Mouse (Mus musculus): ENCODE measurements at regions not wholly inside any gene's neighbourhood (a gene's known extent, or its start where the extent isn't known, plus 50 kb on each side); places are given as distances from the start of the nearest gene placed in this dataset.

GRCm38 (mm10) chr15:25137091-25137490 is 276.5 kb downstream of the Basp1 start:
- H3K9ac ChIP-seq (ENCODE audit: insufficient read depth, low read depth, low read length, poor library complexity, severe bottlenecking) = no peak overlapping the region
- no peaks in the 10 kb centered on the region for H3K36me3 ChIP-seq (ENCODE audit: control insufficient read depth, insufficient read depth, low read length, poor library complexity, severe bottlenecking)
- DNase-seq (ENCODE audit: low read depth, low spot score) = no peak
- in situ Hi-C loops (cut with MboI; ENCODE audit: low sequenced_read_pairs in 2 of 2, unreplicated experiment in 2 of 2) = loop anchor here in 1 of 2 experiments (25.0 kb wide), 1 partner anchor 275 kb away; the partner anchor contains the start of gene Basp1
- TF ChIP-seq ZNF384 (IDR thresholded peaks at IDR 0.05; ENCODE audit: low read depth, low read length) (no peak), CHD2 (IDR thresholded peaks at IDR 0.05; ENCODE audit: low read depth, low read length) (no peak), HCFC1 (IDR thresholded peaks at IDR 0.05; ENCODE audit: borderline replicate concordance, insufficient read depth, low read length) (no peak), MAFK (IDR thresholded peaks at IDR 0.05; ENCODE audit: insufficient read depth, low read depth, low read length) (no peak), ZC3H11A (IDR thresholded peaks at IDR 0.05; ENCODE audit: borderline replicate concordance, low read depth, low read length) (no peak)
- H3K4me3 ChIP-seq (ENCODE audit: insufficient read depth in 1 of 2, low read depth in 1 of 2, low read length in 2 of 2, poor library complexity in 1 of 2, severe bottlenecking in 1 of 2) = no peak overlapping the region
- H3K4me1 ChIP-seq (ENCODE audit: control insufficient read depth in 2 of 2, insufficient read depth in 2 of 2, low read length in 2 of 2, poor library complexity in 1 of 2) = no peaks in the 10 kb centered on the region
- H3K9me3 ChIP-seq (ENCODE audit: control insufficient read depth, insufficient read depth, low read depth, low read length) = no peaks in the 10 kb centered on the region
- no peak overlapping the region for H3K27ac ChIP-seq (ENCODE audit: insufficient read depth, low read depth, low read length, poor library complexity, severe bottlenecking)

GRCm38 (mm10) chr15:25135471-25136262 is 277.9 kb downstream of the Basp1 start:
- TF ChIP-seq CHD2 (IDR thresholded peaks at IDR 0.05; ENCODE audit: low read depth, low read length) = no peak
- no peak for TF ChIP-seq MAFK (IDR thresholded peaks at IDR 0.05; ENCODE audit: insufficient read depth, low read depth, low read length)
- TF ChIP-seq HCFC1 (IDR thresholded peaks at IDR 0.05; ENCODE audit: borderline replicate concordance, insufficient read depth, low read length) = no peak
- TF ChIP-seq ZC3H11A (IDR thresholded peaks at IDR 0.05; ENCODE audit: borderline replicate concordance, low read depth, low read length) = no peak
- no peak for TF ChIP-seq ZNF384 (IDR thresholded peaks at IDR 0.05; ENCODE audit: low read depth, low read length)
- Histone ChIP-seq H3K36me3 (ENCODE audit: control insufficient read depth, insufficient read depth, low read length, poor library complexity, severe bottlenecking) (no peaks in the 10 kb centered on the region), H3K9me3 (ENCODE audit: control insufficient read depth, insufficient read depth, low read depth, low read length) (no peaks in the 10 kb centered on the region), H3K9ac (ENCODE audit: insufficient read depth, low read depth, low read length, poor library complexity, severe bottlenecking) (no peak overlapping the region), H3K4me1 (ENCODE audit: control insufficient read depth in 2 of 2, insufficient read depth in 2 of 2, low read length in 2 of 2, poor library complexity in 1 of 2) (no peaks in the 10 kb centered on the region), H3K4me3 (ENCODE audit: insufficient read depth in 1 of 2, low read depth in 1 of 2, low read length in 2 of 2, poor library complexity in 1 of 2, severe bottlenecking in 1 of 2) (no peak overlapping the region), H3K27ac (ENCODE audit: insufficient read depth, low read depth, low read length, poor library complexity, severe bottlenecking) (no peak overlapping the region)
- in situ Hi-C loops (cut with MboI; ENCODE audit: low sequenced_read_pairs in 2 of 2, unreplicated experiment in 2 of 2) = loop anchor here in 1 of 2 experiments (25.0 kb wide), 1 partner anchor 277 kb away; the partner anchor contains the start of gene Basp1
- no peak for DNase-seq (ENCODE audit: low read depth, low spot score)

GRCm38 (mm10) chr15:25130096-25130495 is 283.5 kb downstream of the Basp1 start:
- no peak overlapping the region for H3K4me3 ChIP-seq (ENCODE audit: insufficient read depth in 1 of 2, low read depth in 1 of 2, low read length in 2 of 2, poor library complexity in 1 of 2, severe bottlenecking in 1 of 2)
- no peak for DNase-seq (ENCODE audit: low read depth, low spot score)
- H3K9ac ChIP-seq (ENCODE audit: insufficient read depth, low read depth, low read length, poor library complexity, severe bottlenecking) = no peak overlapping the region
- in situ Hi-C loops (cut with MboI; ENCODE audit: low sequenced_read_pairs in 2 of 2, unreplicated experiment in 2 of 2) = loop anchor here in 1 of 2 experiments (25.0 kb wide), 1 partner anchor 282 kb away; the partner anchor contains the start of gene Basp1
- no peaks in the 10 kb centered on the region for H3K36me3 ChIP-seq (ENCODE audit: control insufficient read depth, insufficient read depth, low read length, poor library complexity, severe bottlenecking)
- H3K9me3 ChIP-seq (ENCODE audit: control insufficient read depth, insufficient read depth, low read depth, low read length) = no peaks in the 10 kb centered on the region
- no peak for TF ChIP-seq HCFC1 (IDR thresholded peaks at IDR 0.05; ENCODE audit: borderline replicate concordance, insufficient read depth, low read length)
- no peak for TF ChIP-seq CHD2 (IDR thresholded peaks at IDR 0.05; ENCODE audit: low read depth, low read length)
- H3K4me1 ChIP-seq (ENCODE audit: control insufficient read depth in 2 of 2, insufficient read depth in 2 of 2, low read length in 2 of 2, poor library complexity in 1 of 2) = no peaks in the 10 kb centered on the region
- no peak overlapping the region for H3K27ac ChIP-seq (ENCODE audit: insufficient read depth, low read depth, low read length, poor library complexity, severe bottlenecking)

- in situ Hi-C loops (cut with MboI; ENCODE audit: low sequenced_read_pairs in 2 of 2, unreplicated experiment in 2 of 2) = loop anchor here in 1 of 2 experiments (25.0 kb wide), 1 partner anchor 283 kb away; the partner anchor contains the start of gene Basp1
- no peaks in the 10 kb centered on the region for H3K4me1 ChIP-seq (ENCODE audit: control insufficient read depth in 2 of 2, insufficient read depth in 2 of 2, low read length in 2 of 2, poor library complexity in 1 of 2)
- H3K4me3 ChIP-seq (ENCODE audit: insufficient read depth in 1 of 2, low read depth in 1 of 2, low read length in 2 of 2, poor library complexity in 1 of 2, severe bottlenecking in 1 of 2) = no peak overlapping the region
- no peaks in the 10 kb centered on the region for H3K36me3 ChIP-seq (ENCODE audit: control insufficient read depth, insufficient read depth, low read length, poor library complexity, severe bottlenecking)
- TF ChIP-seq ZNF384 (IDR thresholded peaks at IDR 0.05; ENCODE audit: low read depth, low read length) = no peak
- no peak overlapping the region for H3K27ac ChIP-seq (ENCODE audit: insufficient read depth, low read depth, low read length, poor library complexity, severe bottlenecking)
- H3K9me3 ChIP-seq (ENCODE audit: control insufficient read depth, insufficient read depth, low read depth, low read length) = no peaks in the 10 kb centered on the region
- no peak overlapping the region for H3K9ac ChIP-seq (ENCODE audit: insufficient read depth, low read depth, low read length, poor library complexity, severe bottlenecking)
- no peak for DNase-seq (ENCODE audit: low read depth, low spot score)
These were observed 284.0 kb downstream of the Basp1 start for GRCm38 (mm10) chr15:25129572-25129971.

GRCm38 (mm10) chr15:25120441-25120840 is 293.1 kb downstream of the Basp1 start:
- no peaks in the 10 kb centered on the region for H3K9me3 ChIP-seq (ENCODE audit: control insufficient read depth, insufficient read depth, low read depth, low read length)
- H3K4me3 ChIP-seq (ENCODE audit: insufficient read depth in 1 of 2, low read depth in 1 of 2, low read length in 2 of 2, poor library complexity in 1 of 2, severe bottlenecking in 1 of 2) = no peak overlapping the region
- no peaks in the 10 kb centered on the region for H3K36me3 ChIP-seq (ENCODE audit: control insufficient read depth, insufficient read depth, low read length, poor library complexity, severe bottlenecking)
- no peak for DNase-seq (ENCODE audit: low read depth, low spot score)
- H3K4me1 ChIP-seq (ENCODE audit: control insufficient read depth in 2 of 2, insufficient read depth in 2 of 2, low read length in 2 of 2, poor library complexity in 1 of 2) = no peaks in the 10 kb centered on the region
- in situ Hi-C loops (cut with MboI; ENCODE audit: low sequenced_read_pairs in 2 of 2, unreplicated experiment in 2 of 2) = no loop called here
- TF ChIP-seq ZC3H11A (IDR thresholded peaks at IDR 0.05; ENCODE audit: borderline replicate concordance, low read depth, low read length) = no peak
- no peak for TF ChIP-seq CHD2 (IDR thresholded peaks at IDR 0.05; ENCODE audit: low read depth, low read length)
- TF ChIP-seq HCFC1 (IDR thresholded peaks at IDR 0.05; ENCODE audit: borderline replicate concordance, insufficient read depth, low read length) = no peak
- no peak for TF ChIP-seq MAFK (IDR thresholded peaks at IDR 0.05; ENCODE audit: insufficient read depth, low read depth, low read length)
- TF ChIP-seq ZNF384 (IDR thresholded peaks at IDR 0.05; ENCODE audit: low read depth, low read length) = no peak
- no peak overlapping the region for H3K27ac ChIP-seq (ENCODE audit: insufficient read depth, low read depth, low read length, poor library complexity, severe bottlenecking)
- H3K9ac ChIP-seq (ENCODE audit: insufficient read depth, low read depth, low read length, poor library complexity, severe bottlenecking) = no peak overlapping the region
